Mouse (Mus musculus) embryonic stem cell, embryonic (primary cell): ENCODE data around the gene Pard6b.

Experiments used
- CTCF ChIA-PET, 4 experiments: fragments of 300-600 bp in 2 of 4; fragments of 350-600 bp in 2 of 4; sonication (Branson Sonifier 250); formaldehyde crosslinking; loops; one replicate each; lab custom pipeline; 2022; ENCODE audit warnings: inconsistent platforms in 2 of 4; lab: Charles Lee
- POLR2A ChIA-PET, 4 experiments: fragments of 300-600 bp in 2 of 4; fragments of 350-600 bp in 2 of 4; sonication (Branson Sonifier 250); formaldehyde crosslinking; loops; one replicate each; lab custom pipeline; 2022; ENCODE audit warnings: antibody characterized with exemption in 4 of 4, inconsistent platforms in 1 of 4; lab: Charles Lee

Gene Pard6b

GRCm38 (mm10) chr2:168078107-168078830 is 2.5 kb upstream of the Pard6b start:
- CTCF ChIA-PET = interaction anchor here in 3 of 4 experiments (0.7 to 2.8 kb wide), 5 partner anchors 9 to 27 kb away, joined by 3 to 14 read pairs (median 4); no protein-coding TSS in a partner anchor
- POLR2A ChIA-PET = interaction anchor here in 3 of 4 experiments (0.6 to 6.0 kb wide), 12 partner anchors 8 to 315 kb away, joined by 3 to 53 read pairs (median 4); no protein-coding TSS in a partner anchor

GRCm38 (mm10) chr2:168081299-168081932 is 612 bp downstream of the Pard6b start:
- ChIA-PET POLR2A (interaction anchor here in 3 of 4 experiments (0.6 to 6.0 kb wide), 33 partner anchors 9 to 739 kb away, joined by 3 to 53 read pairs (median 4); partner anchors contain the start of genes Adnp (in 1 of the 3) and Ptpn1 (in 1 of the 3)), CTCF (interaction anchor here (0.5 to 4.6 kb wide), 18 partner anchors 9 to 476 kb away, joined by 3 to 27 read pairs (median 4); partner anchors contain the start of gene Ripor3 (in 2 of the 4))

GRCm38 (mm10) chr2:168081933-168082306 is 1.1 kb downstream of the Pard6b start:
- POLR2A ChIA-PET = interaction anchor here in 2 of 4 experiments (0.8 to 6.0 kb wide), 17 partner anchors 9 to 739 kb away, joined by 3 to 53 read pairs (median 4); partner anchors contain the start of genes Adnp (in 1 of the 2) and Ptpn1 (in 1 of the 2)
- CTCF ChIA-PET = interaction anchor here (0.5 to 4.6 kb wide), 10 partner anchors 16 to 72 kb away, joined by 3 to 27 read pairs (median 4); partner anchors contain the start of gene Ripor3 (in 1 of the 4)

- POLR2A ChIA-PET = interaction anchor here in 2 of 4 experiments (0.7 to 6.0 kb wide), 9 partner anchors 9 to 301 kb away, joined by 3 to 53 read pairs (median 4); no protein-coding TSS in a partner anchor
- CTCF ChIA-PET = interaction anchor here (0.6 to 4.6 kb wide), 10 partner anchors 9 to 320 kb away, joined by 3 to 27 read pairs (median 5); no protein-coding TSS in a partner anchor
These were observed 2.8 kb downstream of the Pard6b start for GRCm38 (mm10) chr2:168083593-168083992.

GRCm38 (mm10) chr2:168084228-168084627 is 3.4 kb downstream of the Pard6b start:
- ChIA-PET CTCF (interaction anchor here in 2 of 4 experiments (1.0 to 2.1 kb wide), 6 partner anchors 10 to 33 kb away, joined by 3 to 14 read pairs (median 6); no protein-coding TSS in a partner anchor), POLR2A (interaction anchor here in 2 of 4 experiments (0.7 to 3.4 kb wide), 4 partner anchors 13 to 300 kb away, joined by 3 to 24 read pairs (median 4); no protein-coding TSS in a partner anchor)

- POLR2A ChIA-PET = interaction anchor here in 2 of 4 experiments (0.6 to 1.8 kb wide), 6 partner anchors 8 to 27 kb away, joined by 3 to 7 read pairs (median 3); no protein-coding TSS in a partner anchor
- CTCF ChIA-PET = interaction anchor here in 2 of 4 experiments (1.0 to 1.4 kb wide), 3 partner anchors 12 to 154 kb away, joined by 3 to 5 read pairs (median 4); no protein-coding TSS in a partner anchor
These were observed 4.9 kb downstream of the Pard6b start for GRCm38 (mm10) chr2:168085621-168086265.

GRCm38 (mm10) chr2:168086318-168086717 is 5.5 kb downstream of the Pard6b start:
- ChIA-PET POLR2A (interaction anchor here in 2 of 4 experiments (0.6 to 1.8 kb wide), 6 partner anchors 8 to 26 kb away, joined by 3 to 7 read pairs (median 3); no protein-coding TSS in a partner anchor), CTCF (interaction anchor here in 3 of 4 experiments (0.8 to 1.4 kb wide), 7 partner anchors 8 to 155 kb away, joined by 3 to 5 read pairs (median 4); no protein-coding TSS in a partner anchor)

GRCm38 (mm10) chr2:168086839-168087238 is 6.0 kb downstream of the Pard6b start:
- CTCF ChIA-PET = interaction anchor here (0.5 to 1.5 kb wide), 9 partner anchors 9 to 155 kb away, joined by 3 to 5 read pairs (median 4); no protein-coding TSS in a partner anchor
- POLR2A ChIA-PET = interaction anchor here in 3 of 4 experiments (0.7 to 1.8 kb wide), 7 partner anchors 8 to 121 kb away, joined by 3 to 7 read pairs (median 3); no protein-coding TSS in a partner anchor

GRCm38 (mm10) chr2:168091560-168091959 is 10.8 kb downstream of the Pard6b start:
- ChIA-PET POLR2A (interaction anchor here in 3 of 4 experiments (0.5 to 3.8 kb wide), 6 partner anchors 10 to 67 kb away, joined by 3 to 14 read pairs (median 4); no protein-coding TSS in a partner anchor), CTCF (interaction anchor here in 2 of 4 experiments (0.7 to 1.8 kb wide), 3 partner anchors 11 to 31 kb away, joined by 3 to 4 read pairs (median 3); partner anchors contain the start of gene Pard6b (in 1 of the 2))

GRCm38 (mm10) chr2:168093077-168093476 is 12.3 kb downstream of the Pard6b start:
- POLR2A ChIA-PET = interaction anchor here in 1 of 4 experiments (0.9 to 1.3 kb wide), 3 partner anchors 11 to 40 kb away, joined by 3 read pairs; no protein-coding TSS in a partner anchor
- CTCF ChIA-PET = no interaction called here

GRCm38 (mm10) chr2:168095077-168095476 is 14.3 kb downstream of the Pard6b start:
- ChIA-PET POLR2A (interaction anchor here in 2 of 4 experiments (0.6 to 1.3 kb wide), 2 partner anchors 15 to 17 kb away, joined by 4 read pairs; partner anchors contain the start of gene Pard6b (in 1 of the 2)), CTCF (interaction anchor here in 3 of 4 experiments (0.5 to 1.2 kb wide), 4 partner anchors 17 to 640 kb away, joined by 3 read pairs; no protein-coding TSS in a partner anchor)

- CTCF ChIA-PET = interaction anchor here in 3 of 4 experiments (0.6 to 3.4 kb wide), 14 partner anchors 11 to 131 kb away, joined by 3 to 18 read pairs (median 8); partner anchors contain the start of gene Pard6b (in 1 of the 3)
- POLR2A ChIA-PET = interaction anchor here in 3 of 4 experiments (0.5 to 4.3 kb wide), 8 partner anchors 14 to 429 kb away, joined by 3 to 53 read pairs (median 7); partner anchors contain the start of gene Pard6b (in 2 of the 3)
These were observed 15.7 kb downstream of the Pard6b start for GRCm38 (mm10) chr2:168096487-168096886.

GRCm38 (mm10) chr2:168098040-168098439 is 17.2 kb downstream of the Pard6b start:
- POLR2A ChIA-PET = interaction anchor here in 3 of 4 experiments (0.5 to 4.3 kb wide), 29 partner anchors 8 to 134 kb away, joined by 3 to 53 read pairs (median 4); partner anchors contain the start of genes Pard6b (in 3 of the 3) and Adnp (in 1 of the 3)
- CTCF ChIA-PET = interaction anchor here (0.5 to 3.4 kb wide), 56 partner anchors 9 to 562 kb away, joined by 3 to 27 read pairs (median 4); partner anchors contain the start of genes Pard6b (in 2 of the 4) and Adnp (in 1 of the 4)

GRCm38 (mm10) chr2:168100008-168100407 is 19.2 kb downstream of the Pard6b start:
- ChIA-PET CTCF (interaction anchor here in 2 of 4 experiments (0.6 to 3.4 kb wide), 6 partner anchors 13 to 771 kb away, joined by 3 to 27 read pairs (median 6); partner anchors contain the start of gene Pard6b (in 1 of the 2)), POLR2A (interaction anchor here in 2 of 4 experiments (0.9 to 5.7 kb wide), 5 partner anchors 15 to 107 kb away, joined by 3 to 59 read pairs (median 3); partner anchors contain the start of genes Adnp (in 1 of the 2) and Pard6b (in 1 of the 2))

- CTCF ChIA-PET = interaction anchor here (0.5 to 3.8 kb wide), 12 partner anchors 11 to 807 kb away, joined by 3 to 19 read pairs (median 4); no protein-coding TSS in a partner anchor
- POLR2A ChIA-PET = interaction anchor here in 3 of 4 experiments (0.6 to 5.7 kb wide), 17 partner anchors 11 to 679 kb away, joined by 3 to 59 read pairs (median 4); partner anchors contain the start of gene Pard6b (in 2 of the 3)
These were observed 21.0 kb downstream of the Pard6b start for GRCm38 (mm10) chr2:168101805-168102204.
